Mouse (Mus musculus) retina, postnatal 1 day (tissue): Measurements from ENCODE around the gene Nus1.

Experiments
- DNase-seq: peaks from one replicate; pipeline ENCODE4 v3.0.0-alpha.2; 2012

Gene Nus1

GRCm38 (mm10) chr10:52417998-52418860 is 882 bp downstream of the Nus1 start:
- DNase-seq: no peak

GRCm38 (mm10) chr10:52418931-52419330 is 1.6 kb downstream of the Nus1 start:
- no peak for DNase-seq

- no peak for DNase-seq
Observed at GRCm38 (mm10) chr10:52419402-52419801, 2.1 kb downstream of the Nus1 start.

- DNase-seq: no peak
Observed at GRCm38 (mm10) chr10:52420526-52420925, 3.2 kb downstream of the Nus1 start.

- no peak for DNase-seq
Observed at GRCm38 (mm10) chr10:52421716-52422115, 4.4 kb downstream of the Nus1 start.

GRCm38 (mm10) chr10:52423097-52423496 is 5.8 kb downstream of the Nus1 start:
- DNase-seq: peak; percentile 27

GRCm38 (mm10) chr10:52426314-52426980 is 9.1 kb downstream of the Nus1 start:
- no peak for DNase-seq

GRCm38 (mm10) chr10:52427634-52428415 is 10.5 kb downstream of the Nus1 start:
- no peak for DNase-seq

- no peak for DNase-seq
Observed at GRCm38 (mm10) chr10:52430953-52431352, 13.6 kb downstream of the Nus1 start.

GRCm38 (mm10) chr10:52434836-52435235 is 17.5 kb downstream of the Nus1 start:
- no peak for DNase-seq

GRCm38 (mm10) chr10:52460614-52461013 is 43.3 kb downstream of the Nus1 start:
- DNase-seq: no peak

- no peak for DNase-seq
Observed at GRCm38 (mm10) chr10:52463941-52464739, 46.8 kb downstream of the Nus1 start.

GRCm38 (mm10) chr10:52471520-52471919 is 54.2 kb downstream of the Nus1 start:
- no peak for DNase-seq
